Mouse (Mus musculus) E14TG2a.4 (cell line): Measurements from ENCODE around the gene Sipa1l1.
"Not testable (repeated sequence)": the region's sequence is repeated elsewhere in the genome, so short reads cannot be mapped to it uniquely, and the experiment has no call there.

Source experiments
- H3K27me3 ChIP-seq: 2 replicates; pipeline ENCODE4 v1.6.1; 2014; ENCODE audit warnings: low read length, control low read depth; ENCODE audit not compliant: insufficient read depth
- H3K36me3 ChIP-seq: 2 replicates; pipeline ENCODE4 v1.6.1; 2014; ENCODE audit warnings: low read length, control low read depth; ENCODE audit not compliant: insufficient read depth
- H3K4me1 ChIP-seq: replicated peaks from 2 replicates; pipeline ENCODE4 v1.6.1; 2014; ENCODE audit warnings: low read depth, low read length, control low read depth
- H3K4me3 ChIP-seq: replicated peaks from 2 replicates; pipeline ENCODE4 v1.5.1; 2014; ENCODE audit warnings: mild to moderate bottlenecking, low read length
- H3K9me3 ChIP-seq: 2 replicates; pipeline ENCODE4 v1.6.1; 2014; ENCODE audit warnings: low read length, control low read depth
- CTCF ChIP-seq: conservative IDR thresholded peaks from 2 replicates; pipeline ENCODE4 v1.5.1; 2014; ENCODE audit warnings: low read length
- NANOG ChIP-seq: IDR thresholded peaks from 2 replicates; pipeline ENCODE4 v1.6.1; 2014; ENCODE audit warnings: borderline replicate concordance, low read length, mixed read lengths
- POU5F1 ChIP-seq: IDR thresholded peaks from 2 replicates; pipeline ENCODE4 v1.6.1; 2014; ENCODE audit warnings: low read length, borderline replicate concordance

Gene Sipa1l1

GRCm38 (mm10) chr12:82170461-82171279 lies 1.6 kb downstream of the Sipa1l1 start:
- Histone ChIP-seq H3K4me1 (peaks cover 48% of the 10 kb centered on the region), H3K4me3 (peak overlapping the region; percentile 97), H3K36me3 (no peaks in the 10 kb centered on the region), H3K27me3 (peaks cover 21% of the 10 kb centered on the region), H3K9me3 (no peaks in the 10 kb centered on the region)
- TF ChIP-seq POU5F1: no peak
- TF ChIP-seq NANOG: no peak
- no peak for TF ChIP-seq CTCF

- H3K4me3 ChIP-seq: no peak overlapping the region
- H3K4me1 ChIP-seq: peaks cover 39% of the 10 kb centered on the region
- TF ChIP-seq POU5F1 (no peak), NANOG (no peak), CTCF (no peak)
- H3K27me3 ChIP-seq: peaks cover 21% of the 10 kb centered on the region
- no peaks in the 10 kb centered on the region for H3K9me3 ChIP-seq
- H3K36me3 ChIP-seq: no peaks in the 10 kb centered on the region
Observed at GRCm38 (mm10) chr12:82171591-82171990, 2.5 kb downstream of the Sipa1l1 start.

- H3K36me3 ChIP-seq: 0 out of 2 replicates have a peak, but pooled peaks cover 3% of the 10 kb centered on the region
- TF ChIP-seq POU5F1: no peak
- TF ChIP-seq NANOG: no peak
- TF ChIP-seq CTCF: no peak
- no peak overlapping the region for H3K4me3 ChIP-seq
- H3K27me3 ChIP-seq: peaks cover 21% of the 10 kb centered on the region
- H3K4me1 ChIP-seq: peaks cover 20% of the 10 kb centered on the region
- no peaks in the 10 kb centered on the region for H3K9me3 ChIP-seq
Observed at GRCm38 (mm10) chr12:82173623-82174022, 4.5 kb downstream of the Sipa1l1 start.

GRCm38 (mm10) chr12:82175709-82176108 lies 6.6 kb downstream of the Sipa1l1 start:
- H3K36me3 ChIP-seq: 0 out of 2 replicates have a peak, but pooled peaks cover 3% of the 10 kb centered on the region
- no peak overlapping the region for H3K4me3 ChIP-seq
- H3K9me3 ChIP-seq: no peaks in the 10 kb centered on the region
- peaks cover 17% of the 10 kb centered on the region for H3K27me3 ChIP-seq
- peaks cover 16% of the 10 kb centered on the region for H3K4me1 ChIP-seq
- no peak for TF ChIP-seq CTCF
- no peak for TF ChIP-seq NANOG
- TF ChIP-seq POU5F1: no peak

- TF ChIP-seq POU5F1 (no peak), NANOG (no peak), CTCF (no peak)
- peaks cover 5% of the 10 kb centered on the region; the same call in 1 of the 2 replicates for H3K4me1 ChIP-seq
- no peaks in the 10 kb centered on the region for H3K27me3 ChIP-seq
- H3K9me3 ChIP-seq: no peaks in the 10 kb centered on the region
- H3K36me3 ChIP-seq: peaks cover 9% of the 10 kb centered on the region; the same call in 1 of the 2 replicates
- no peak overlapping the region for H3K4me3 ChIP-seq
Observed at GRCm38 (mm10) chr12:82178636-82179035, 9.5 kb downstream of the Sipa1l1 start.

- TF ChIP-seq NANOG (no peak), CTCF (no peak), POU5F1 (no peak)
Observed at GRCm38 (mm10) chr12:82179626-82180025, 10.5 kb downstream of the Sipa1l1 start.

GRCm38 (mm10) chr12:82186156-82186555 lies 17.0 kb downstream of the Sipa1l1 start:
- H3K4me1 ChIP-seq: peaks cover 52% of the 10 kb centered on the region
- H3K9me3 ChIP-seq, H3K36me3 ChIP-seq, H3K27me3 ChIP-seq, H3K4me3 ChIP-seq: not testable (repeated sequence)

More at GRCm38 (mm10) chr12:82179626-82180025, 10.5 kb downstream of the Sipa1l1 start:
- Histone ChIP-seq H3K27me3 (no peaks in the 10 kb centered on the region), H3K4me1 (peaks cover 5% of the 10 kb centered on the region; the same call in 1 of the 2 replicates), H3K36me3 (peaks cover 9% of the 10 kb centered on the region; the same call in 1 of the 2 replicates), H3K4me3 (no peak overlapping the region), H3K9me3 (no peaks in the 10 kb centered on the region)

- Histone ChIP-seq H3K27me3 (no peaks in the 10 kb centered on the region), H3K9me3 (no peaks in the 10 kb centered on the region), H3K36me3 (peaks cover 7% of the 10 kb centered on the region; the same call in 1 of the 2 replicates), H3K4me1 (peaks cover 57% of the 10 kb centered on the region), H3K4me3 (no peak overlapping the region)
- TF ChIP-seq CTCF (no peak), POU5F1 (no peak), NANOG (no peak)
Observed at GRCm38 (mm10) chr12:82186740-82187139, 17.6 kb downstream of the Sipa1l1 start.
